ENCODE assay signal across 9 mouse cellular contexts in the genomic region with DNA sequence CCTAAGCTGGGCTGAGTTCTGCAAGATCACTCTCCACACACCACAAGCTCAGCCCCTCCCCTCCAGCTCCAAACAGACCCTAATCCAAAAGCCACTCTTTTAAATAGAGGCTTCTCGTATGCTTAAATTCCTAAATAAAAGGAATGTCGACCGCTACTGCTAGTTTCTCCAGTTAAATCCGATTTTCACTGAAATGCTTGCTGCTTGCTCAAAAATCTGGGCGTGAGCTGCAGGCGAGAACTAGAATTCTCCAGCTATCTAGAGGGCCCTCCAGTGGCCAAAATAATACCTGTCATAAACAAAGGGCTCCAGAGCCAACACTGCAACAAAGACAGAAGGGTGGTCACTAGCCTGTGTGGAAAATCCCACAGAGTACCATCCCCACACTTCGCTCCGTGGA.
A peak's percentile ranks its signal among the peaks of the same experiment; 100 is the strongest.
DNase-seq lines count a peak whose midpoint lies in the region; ATAC-seq and TF ChIP-seq lines count a peak whose summit lies in the region.
"Had no signal": no experiment of that assay in that cellular context is flagged by ENCODE, and none has a peak within 500 bp of the region (broad histone marks: within the 10 kb centered on the region; RNA-seq: fewer than 3 reads in every experiment).

No protein-coding gene starts in this region.

- peak; percentile 73; the same call in 1 of the 2 replicates for TF ChIP-seq CTCF in brain, embryonic 14.5 days (IDR thresholded peaks at IDR 0.05; ENCODE audit: borderline replicate concordance, extremely low read depth, insufficient read depth, insufficient read length)
- TF ChIP-seq CTCF in hindbrain, postnatal 0 days (IDR thresholded peaks at IDR 0.05; ENCODE audit: low read depth), result peak; percentile 80

- no peaks in the 10 kb centered on the region for H3K9me3 ChIP-seq in hindbrain, postnatal 0 days (ENCODE audit: low read length)
- H3K9me3 ChIP-seq in midbrain, embryonic 15.5 days, result no peaks in the 10 kb centered on the region
- H3K9me3 ChIP-seq: liver, embryonic 13.5 days had no signal

- H3K9ac ChIP-seq in hindbrain, postnatal 0 days (replicated peaks; ENCODE audit: low read length), result peak overlapping the region; percentile 41
- H3K9ac ChIP-seq in midbrain, embryonic 15.5 days, result peak overlapping the region; percentile 41
- H3K9ac ChIP-seq: liver, embryonic 13.5 days had no signal

- 3% methylated on average over 8 of the region's 8 CpGs for WGBS in hindbrain, postnatal 0 days
- WGBS in midbrain, embryonic 15.5 days, result 2% methylated on average over 8 of the region's 8 CpGs

- H3K4me1 ChIP-seq in hindbrain, postnatal 0 days (ENCODE audit: insufficient read depth, low read length), result peaks cover 9% of the 10 kb centered on the region
- peaks cover 42% of the 10 kb centered on the region for H3K4me1 ChIP-seq in midbrain, embryonic 15.5 days
- H3K4me1 ChIP-seq: liver, embryonic 13.5 days had no signal

- H3K4me3 ChIP-seq in hindbrain, postnatal 0 days (ENCODE audit: low read length), result no peak overlapping the region
- H3K4me3 ChIP-seq in midbrain, embryonic 15.5 days, result peak overlapping the region; percentile 27
- H3K4me3 ChIP-seq: liver, embryonic 13.5 days had no signal

- intact Hi-C loops in heart, postnatal 25 days (cut with DNase I), result no loop called here
- intact Hi-C loops in left cerebral cortex, postnatal 14 days (cut with DNase I), result loop anchor here (2.0 to 5.0 kb wide), 4 partner anchors 216 to 725 kb away; no protein-coding TSS in a partner anchor

- DNase-seq in heart, adult 11 months, result peak; percentile 96
- DNase-seq in heart, postnatal 25 days (ENCODE audit: low spot score), result no peak
- peak; percentile 95 for DNase-seq in brain, embryonic 14.5 days (ENCODE audit: low read depth)
- peak; percentile 71 for DNase-seq in gastrocnemius, adult 18-20 months (ENCODE audit: low spot score)
- peak; percentile 95 for DNase-seq in hindbrain, postnatal 0 days (ENCODE audit: low spot score)
- peak; percentile 87 to 91 for DNase-seq in left cerebral cortex, postnatal 14 days (ENCODE audit: low spot score in 2 of 2)
- DNase-seq in thymus, postnatal 25 days, result peak; percentile 15
- DNase-seq: liver, embryonic 13.5 days had no signal

- no peaks in the 10 kb centered on the region for H3K36me3 ChIP-seq in hindbrain, postnatal 0 days (ENCODE audit: insufficient read depth, low read length)
- no peaks in the 10 kb centered on the region for H3K36me3 ChIP-seq in midbrain, embryonic 15.5 days (replicated peaks)
- H3K36me3 ChIP-seq: liver, embryonic 13.5 days had no signal

- peak overlapping the region; percentile 95 for H3K27ac ChIP-seq in hindbrain, postnatal 0 days
- H3K27ac ChIP-seq in midbrain, embryonic 15.5 days, result peak overlapping the region; percentile 98
- H3K27ac ChIP-seq: liver, embryonic 13.5 days had no signal

- peak overlapping the region; percentile 75 for H3K4me2 ChIP-seq in hindbrain, postnatal 0 days (ENCODE audit: low read depth, low read length)
- peak overlapping the region; percentile 61 for H3K4me2 ChIP-seq in midbrain, embryonic 15.5 days
- H3K4me2 ChIP-seq: liver, embryonic 13.5 days had no signal

- peak; percentile 41 for ATAC-seq in hindbrain, postnatal 0 days
- ATAC-seq in midbrain, embryonic 15.5 days (replicated peaks), result peak; percentile 31

- no peaks in the 10 kb centered on the region for H3K27me3 ChIP-seq in hindbrain, postnatal 0 days (ENCODE audit: insufficient read depth, low read length)
- no peaks in the 10 kb centered on the region for H3K27me3 ChIP-seq in midbrain, embryonic 15.5 days (replicated peaks)

- TF ChIP-seq POLR2A in brain, embryonic 14.5 days (IDR thresholded peaks at IDR 0.05; ENCODE audit: borderline replicate concordance, extremely low read depth, insufficient read depth, insufficient read length, poor library complexity, severe bottlenecking), result no peak
